Mouse (Mus musculus) brain, adult 2 months (tissue): ENCODE measurements around the gene Zfp951.
A peak's percentile ranks its signal among the peaks of the same experiment; 100 is the strongest.
"Not testable (repeated sequence)": the region's sequence is repeated elsewhere in the genome, so short reads cannot be mapped to it uniquely, and the experiment has no call there.

Experiments
- DNase-seq: peaks from one replicate; pipeline ENCODE4 v3.0.0; 2011; ENCODE audit warnings: low read depth, low spot score

The Zfp951 gene

DNA sequence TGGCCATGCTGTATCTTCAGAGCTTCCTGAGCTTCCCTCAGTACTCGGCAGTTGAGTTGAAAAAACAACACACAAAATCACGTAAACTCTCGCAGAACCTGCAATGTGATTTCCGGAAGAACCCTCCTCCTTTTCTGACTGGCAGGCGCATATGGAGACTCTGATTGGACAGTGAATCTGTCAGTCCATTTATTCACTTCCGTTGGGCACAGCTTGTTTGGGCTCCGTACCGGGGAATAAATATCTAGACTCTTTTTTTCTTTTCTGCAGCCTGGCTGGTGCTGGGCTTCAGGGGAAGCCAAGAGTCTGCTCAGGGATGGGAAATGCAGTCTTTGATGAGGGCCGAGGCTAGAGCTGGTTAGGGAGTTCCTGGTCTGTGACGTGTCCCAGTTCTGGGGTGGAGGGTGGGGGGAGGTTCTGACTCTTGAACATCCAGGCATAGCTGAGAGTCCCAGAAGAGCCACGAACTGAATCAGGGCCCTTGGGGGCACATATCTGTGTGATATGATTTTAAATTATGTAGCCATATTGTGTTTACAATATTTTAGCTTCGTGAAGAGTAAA lies at the start of gene Zfp951:
Gene Zfp951 (minus strand): TSS at position 109 of the 564 bp plus-strand sequence.
- DNase-seq: peak; percentile 77

DNA sequence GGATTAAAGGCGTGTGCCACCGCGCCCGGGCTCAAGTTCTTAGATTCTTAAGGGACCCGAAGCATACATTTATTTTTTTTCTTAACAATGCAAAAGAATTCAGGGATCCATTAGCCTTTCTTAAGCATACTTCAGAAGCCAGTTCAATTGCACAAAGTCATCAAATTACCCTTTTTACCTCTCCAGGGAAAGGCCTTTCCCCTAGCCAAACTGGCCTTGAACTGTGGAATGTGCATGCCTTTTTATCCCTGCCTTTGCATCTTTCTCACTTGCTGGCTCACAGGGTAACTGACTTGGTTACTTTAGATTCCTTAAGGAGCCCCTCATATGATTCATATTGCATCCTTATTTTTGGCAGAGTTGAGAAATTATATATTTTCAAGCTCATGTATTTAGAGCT lies 46.7 kb upstream of the Zfp951 start:
- not testable (repeated sequence) for DNase-seq

DNA sequence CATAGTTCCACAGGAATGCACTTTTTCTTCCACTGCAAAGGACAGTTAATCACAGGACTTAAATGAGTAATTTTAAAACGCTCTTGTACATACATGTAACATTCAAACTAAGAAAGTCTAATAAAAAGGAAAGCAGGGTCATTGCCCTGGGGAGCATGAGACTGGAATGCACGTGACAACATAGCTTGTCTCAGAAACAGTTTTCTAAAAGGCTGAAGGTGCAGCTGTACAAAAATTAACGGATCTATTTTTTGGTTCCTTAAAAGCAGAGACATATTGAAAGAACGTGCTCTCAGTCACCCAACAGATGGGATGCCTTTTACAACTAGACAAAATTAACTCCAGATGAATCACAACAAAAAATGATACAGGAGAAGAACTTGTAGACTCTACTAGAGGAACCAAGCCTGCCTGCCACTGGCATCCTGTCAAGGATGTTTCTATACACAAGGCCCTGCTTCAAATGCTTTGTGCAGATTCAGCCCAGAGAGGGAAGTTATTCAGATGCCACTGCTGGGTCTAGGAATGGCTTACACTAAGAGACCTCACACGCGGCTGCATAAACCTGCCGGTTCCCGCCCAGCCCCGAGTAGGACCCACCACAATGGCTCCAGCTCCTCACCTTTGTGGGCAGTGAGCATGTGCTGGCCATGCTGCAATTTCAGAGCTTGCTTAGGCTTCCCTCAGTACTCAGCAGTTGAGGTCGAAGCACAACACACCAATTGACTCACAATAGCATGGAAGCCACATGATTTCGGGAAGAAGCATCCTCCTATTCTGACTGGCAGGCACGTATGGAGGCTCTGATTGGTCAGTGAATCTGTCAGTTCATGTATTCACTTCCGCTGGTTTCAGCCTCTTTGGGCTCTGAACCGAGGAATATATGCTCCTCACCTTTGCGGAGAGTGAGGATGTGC lies 567 bp downstream of the Zfp951 start:
- DNase-seq: peak; percentile 37

DNA sequence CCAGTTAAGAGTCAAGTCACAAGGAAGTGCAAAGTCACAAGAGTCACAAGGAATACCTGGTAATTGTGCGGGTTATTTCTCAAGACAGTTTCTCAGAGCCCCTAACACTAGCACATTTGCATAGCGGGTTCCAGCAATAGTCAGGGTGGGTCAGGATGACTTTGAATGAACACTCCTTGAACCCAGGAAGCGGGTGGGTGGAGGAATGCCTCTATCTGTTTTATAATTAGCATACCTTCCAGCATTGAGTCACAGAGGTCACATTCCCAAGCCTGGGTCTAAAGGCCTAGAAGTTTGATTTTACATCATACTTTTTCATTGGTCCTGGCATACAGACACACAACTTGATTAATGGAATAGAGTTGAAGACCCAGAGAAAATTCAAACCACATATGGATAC lies 5.3 kb downstream of the Zfp951 start:
- DNase-seq: not testable (repeated sequence)

DNA sequence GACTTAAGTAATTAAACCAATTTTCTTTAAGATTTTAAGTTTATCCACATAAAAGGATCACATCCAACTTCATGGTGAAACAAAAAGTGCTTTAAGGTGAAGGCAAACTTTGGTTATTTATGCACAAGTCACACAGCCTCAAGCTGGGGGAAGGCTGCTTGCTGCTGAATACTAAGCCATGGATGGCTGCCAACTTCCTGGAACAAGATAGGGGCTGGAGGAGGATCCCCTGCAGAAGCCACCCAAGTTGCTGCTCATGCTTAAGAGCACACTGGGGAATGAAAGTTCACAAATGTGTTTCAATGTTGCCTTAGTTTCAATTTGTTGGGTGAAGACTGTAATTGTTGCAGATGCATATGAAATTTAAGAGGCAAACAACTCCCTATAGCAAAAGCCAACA lies 26.5 kb downstream of the Zfp951 start:
- DNase-seq: no peak

DNA sequence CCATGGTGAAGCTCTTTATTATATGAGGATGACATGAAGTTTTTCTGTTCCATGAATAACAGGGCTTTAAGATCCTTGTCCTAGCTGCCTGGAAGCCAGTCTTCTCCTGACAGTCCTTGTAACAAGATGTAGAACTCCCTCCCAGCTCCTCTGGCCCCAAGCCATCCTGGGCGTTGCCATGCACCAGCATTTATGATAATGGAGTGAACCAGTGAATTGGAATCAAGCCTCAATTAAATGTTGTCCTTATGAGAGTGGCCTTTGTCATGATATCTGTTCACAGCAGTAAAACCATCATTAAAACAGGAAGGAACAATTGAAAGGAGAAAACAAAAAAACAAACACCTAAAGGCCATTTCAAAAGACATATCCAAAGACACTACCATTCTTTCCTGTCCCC lies 30.3 kb downstream of the Zfp951 start:
- DNase-seq: no peak

DNA sequence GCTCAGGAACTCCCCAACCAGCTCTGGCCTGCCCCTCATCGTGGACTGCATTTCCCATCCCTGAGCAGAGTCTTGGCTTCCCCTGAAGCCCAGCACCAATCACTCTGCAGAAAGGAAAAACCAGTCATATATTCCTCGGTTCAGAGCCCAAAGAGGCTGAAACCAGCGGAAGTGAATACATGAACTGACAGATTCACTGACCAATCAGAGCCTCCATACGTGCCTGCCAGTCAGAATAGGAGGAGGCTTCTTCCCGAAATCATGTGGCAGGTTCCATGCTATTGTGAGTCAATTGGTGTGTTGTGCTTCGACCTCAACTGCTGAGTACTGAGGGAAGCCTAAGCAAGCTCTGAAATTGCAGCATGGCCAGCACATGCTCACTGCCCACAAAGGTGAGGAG lies 89.7 kb downstream of the Zfp951 start:
- DNase-seq: not testable (repeated sequence)
